Mouse (Mus musculus) spleen, postnatal 4 days (tissue): ENCODE measurements around the gene Gm10681.
"Not testable (repeated sequence)": the region's sequence is repeated elsewhere in the genome, so short reads cannot be mapped to it uniquely, and the experiment has no call there.

Experiments used
- DNase-seq, 2 experiments: peaks; one replicate each; pipeline ENCODE4 v3.0.0; 2022; ENCODE audit warnings: low spot score in 2 of 2

Gene Gm10681

DNA sequence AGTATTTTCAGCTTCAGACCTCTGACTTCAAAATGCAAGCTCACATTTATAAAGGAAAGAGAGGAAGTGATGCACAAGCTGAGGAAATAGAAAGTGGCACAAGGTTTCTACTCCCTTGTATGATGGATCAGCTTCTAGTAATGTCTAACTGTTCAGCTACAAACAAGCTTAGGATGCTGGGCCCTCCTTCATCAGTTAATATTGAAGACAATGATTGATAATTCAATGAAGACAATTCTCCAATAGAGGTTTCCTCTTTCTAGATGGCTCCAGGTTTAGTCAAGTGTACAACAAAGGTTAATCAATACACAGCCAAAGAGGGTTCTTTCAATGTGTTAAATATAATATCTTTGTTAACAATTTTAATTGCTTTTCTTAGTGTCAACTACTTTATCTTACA lies at the start of gene Gm10681:
Gene Gm10681 (minus strand): TSS at position 101 of the 400 bp plus-strand sequence.
- DNase-seq = no peak

DNA sequence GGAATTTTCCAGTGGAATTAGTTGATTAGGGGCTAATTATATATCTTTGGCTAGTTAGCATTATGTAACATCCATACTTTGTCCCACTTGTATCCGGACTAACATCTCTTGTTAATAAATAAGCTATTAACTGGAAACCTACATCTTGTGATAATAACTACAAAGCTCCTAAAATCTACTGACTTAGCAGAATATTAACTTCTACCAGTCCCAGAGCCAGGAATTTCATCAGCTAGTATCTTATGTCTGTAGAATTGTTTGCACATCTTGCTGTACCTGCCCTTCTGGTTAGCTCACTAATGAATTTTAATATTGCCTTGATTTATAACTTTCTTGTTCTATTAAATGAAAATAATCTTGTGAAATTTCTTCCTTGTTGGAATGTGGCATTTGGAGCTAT lies 46.5 kb upstream of the Gm10681 start:
- DNase-seq = no peak

- no peak for DNase-seq
Measured at GRCm38 (mm10) chr3:98630152-98630551, 41.5 kb upstream of the Gm10681 start, which contains the start of gene Hsd3b5. Hsd3b5 (minus strand) TSS chr3:98630252.

DNA sequence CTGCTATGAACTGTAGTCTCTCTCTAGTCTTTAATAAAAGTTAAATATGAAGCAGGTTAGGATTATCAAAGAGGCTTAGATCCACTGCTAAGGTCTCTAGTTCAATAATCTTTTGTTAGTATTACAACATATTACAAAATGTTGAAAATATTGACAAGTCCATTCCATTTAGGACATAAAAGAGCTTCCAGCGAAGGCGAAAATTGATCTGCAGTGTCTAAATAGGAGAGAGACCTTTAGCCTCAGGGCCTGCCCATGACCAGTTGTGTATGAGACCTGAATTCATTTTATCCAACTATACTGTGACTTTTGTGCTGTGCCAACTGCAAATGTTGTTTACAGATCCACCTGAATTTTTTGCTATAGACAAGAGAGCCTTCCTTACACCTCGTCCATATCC lies 41.0 kb upstream of the Gm10681 start:
- DNase-seq = no peak

DNA sequence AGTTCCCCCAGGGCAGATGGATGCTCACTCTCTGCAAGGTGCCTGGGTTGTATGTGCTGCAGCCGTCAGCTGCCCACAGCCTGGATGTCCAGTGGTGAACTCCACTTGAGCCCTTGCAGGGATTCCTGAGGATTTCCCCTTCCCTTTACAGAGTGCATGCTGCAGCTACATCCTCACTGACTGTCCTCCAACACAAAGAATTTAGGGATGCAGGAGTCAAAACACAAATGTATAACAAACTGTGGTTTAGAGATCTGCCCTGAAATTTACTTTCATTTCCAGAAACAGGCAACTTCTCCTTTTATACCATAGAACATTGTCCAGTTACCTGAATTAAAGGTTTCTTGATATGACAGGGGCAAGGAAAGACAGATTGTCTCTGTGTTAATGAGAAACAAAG lies 28.2 kb upstream of the Gm10681 start:
- not testable (repeated sequence) for DNase-seq

- not testable (repeated sequence) for DNase-seq
Measured at GRCm38 (mm10) chr3:98616244-98616643, 27.6 kb upstream of the Gm10681 start.

DNA sequence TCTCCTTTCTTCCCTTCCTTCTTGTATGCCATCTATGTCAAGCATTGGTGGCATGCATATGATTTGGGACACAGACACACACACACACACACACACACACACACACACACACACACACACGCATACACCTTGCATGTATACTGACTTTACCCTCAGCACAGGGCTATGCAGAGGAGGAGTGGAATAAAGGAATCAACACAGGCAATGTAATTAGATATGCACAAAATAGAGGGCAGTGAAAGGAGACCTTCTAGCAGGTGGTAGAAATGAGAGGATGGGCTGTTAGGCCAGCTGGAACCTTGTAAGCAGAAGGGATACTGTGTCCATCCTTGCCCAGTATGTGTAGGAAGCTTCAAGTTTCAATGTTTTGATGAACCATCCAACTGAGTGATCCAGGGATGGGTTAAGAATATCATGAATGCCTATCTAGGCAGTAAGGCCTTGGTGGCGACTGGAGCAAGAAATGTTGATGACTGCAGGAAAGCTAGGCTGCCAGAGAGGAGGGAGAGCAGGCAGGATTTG lies 25.9 kb upstream of the Gm10681 start:
- DNase-seq = not testable (repeated sequence)

DNA sequence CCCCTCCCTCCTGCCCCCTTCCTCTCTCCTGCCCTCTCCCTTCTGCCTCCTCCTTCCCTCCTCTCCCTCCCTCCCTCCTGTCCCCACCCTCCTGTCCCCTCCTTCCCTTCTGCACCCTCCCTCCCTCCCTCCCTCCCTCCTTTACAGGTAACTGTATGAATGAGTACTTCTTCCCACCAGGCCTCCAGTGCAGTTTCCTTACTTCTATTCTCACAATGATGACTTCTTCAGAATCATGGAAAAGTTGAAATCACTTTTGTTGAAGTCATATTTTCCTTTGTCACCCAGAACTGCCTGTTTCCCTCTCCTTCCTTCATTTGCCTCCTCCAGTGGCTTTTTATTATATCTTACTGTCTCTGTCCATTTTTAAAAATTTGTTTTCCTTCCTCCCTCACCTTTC lies 25.4 kb upstream of the Gm10681 start:
- no peak for DNase-seq

DNA sequence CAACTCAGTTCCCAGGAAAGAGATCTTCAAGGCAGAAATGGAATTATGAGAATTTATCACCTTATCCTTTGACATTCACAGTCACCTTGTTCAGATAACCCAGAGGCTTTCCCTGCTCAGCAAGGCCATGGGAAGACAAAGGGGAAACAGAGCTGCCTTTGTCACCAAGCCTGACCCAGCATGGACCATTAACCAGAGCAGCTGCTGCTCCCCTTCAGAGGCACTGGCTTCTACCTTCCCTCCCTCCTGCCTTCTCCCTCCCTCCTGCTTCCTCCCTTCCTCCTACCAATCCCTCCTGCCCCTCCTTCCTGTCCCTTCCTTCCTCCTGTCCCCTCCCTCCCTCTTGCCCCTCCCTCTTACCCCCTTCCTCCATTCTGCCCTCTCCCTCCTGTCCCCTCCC lies 24.9 kb upstream of the Gm10681 start:
- not testable (repeated sequence) for DNase-seq

- no peak for DNase-seq
Measured at GRCm38 (mm10) chr3:98587721-98588120, 886 bp downstream of the Gm10681 start.

GRCm38 (mm10) chr3:98582622-98583021 lies 6.0 kb downstream of the Gm10681 start:
- DNase-seq = not testable (repeated sequence)

DNA sequence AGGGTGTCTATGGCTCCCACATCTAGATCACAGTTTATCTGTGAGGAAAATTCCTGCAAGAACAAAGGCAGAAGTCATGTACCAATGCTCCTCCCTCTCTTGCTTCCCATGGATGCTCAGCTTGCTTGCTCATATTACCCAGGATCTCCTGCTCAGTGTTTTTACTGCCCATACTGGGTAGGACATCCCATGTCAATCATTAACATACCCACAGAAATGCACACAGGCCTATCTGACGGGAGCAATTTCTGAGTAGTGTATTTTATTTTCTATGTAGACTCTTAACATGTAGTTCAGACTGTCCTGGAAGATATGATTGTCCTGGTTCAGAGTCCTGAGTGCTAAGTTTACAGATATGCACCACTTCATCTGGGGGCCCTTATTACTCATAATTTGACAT lies 6.4 kb downstream of the Gm10681 start:
- DNase-seq = not testable (repeated sequence)

DNA sequence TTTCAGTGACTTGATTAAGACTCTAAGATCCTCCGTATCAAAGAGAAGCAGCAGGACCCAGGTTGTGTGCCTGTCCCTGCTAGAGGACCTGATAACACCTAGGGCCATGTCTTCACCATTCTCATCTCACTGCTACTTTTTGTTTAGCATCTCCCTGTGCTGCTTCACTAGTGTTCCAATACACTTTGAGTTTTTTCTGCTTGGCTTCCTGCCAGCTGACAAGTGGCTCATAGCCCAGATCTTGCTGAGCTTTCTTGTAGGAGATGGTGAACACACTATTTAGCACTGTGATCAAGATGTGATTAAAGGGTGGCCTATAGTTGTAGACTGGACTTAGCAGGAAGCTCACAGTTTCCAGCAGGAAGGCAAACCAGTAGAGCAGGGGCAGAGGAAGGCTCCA lies 7.6 kb downstream of the Gm10681 start:
- DNase-seq = not testable (repeated sequence)

- not testable (repeated sequence) for DNase-seq
Measured at GRCm38 (mm10) chr3:98567717-98568116, 20.9 kb downstream of the Gm10681 start.

- DNase-seq = not testable (repeated sequence)
Measured at GRCm38 (mm10) chr3:98564894-98565293, 23.7 kb downstream of the Gm10681 start.

- not testable (repeated sequence) for DNase-seq
Measured at GRCm38 (mm10) chr3:98563831-98564230, 24.8 kb downstream of the Gm10681 start.

DNA sequence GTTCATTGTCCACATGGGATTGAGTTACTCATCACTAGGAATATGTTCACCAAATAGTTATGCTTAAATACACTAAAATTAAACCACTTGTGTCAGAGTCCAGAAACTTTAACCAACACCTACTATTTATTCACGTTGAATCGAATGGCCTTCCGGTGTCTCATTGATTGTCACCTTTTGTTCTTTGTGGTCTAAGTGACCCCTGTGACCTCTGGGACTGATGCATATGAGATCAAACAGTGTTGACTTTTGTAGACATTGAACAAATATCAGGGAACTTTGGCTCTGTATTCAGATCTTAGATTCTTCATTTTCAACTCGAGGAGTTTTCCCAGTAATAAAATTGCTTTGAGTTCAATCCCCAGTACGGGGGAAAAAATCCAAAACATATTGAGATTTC lies 27.9 kb downstream of the Gm10681 start:
- DNase-seq = not testable (repeated sequence)

DNA sequence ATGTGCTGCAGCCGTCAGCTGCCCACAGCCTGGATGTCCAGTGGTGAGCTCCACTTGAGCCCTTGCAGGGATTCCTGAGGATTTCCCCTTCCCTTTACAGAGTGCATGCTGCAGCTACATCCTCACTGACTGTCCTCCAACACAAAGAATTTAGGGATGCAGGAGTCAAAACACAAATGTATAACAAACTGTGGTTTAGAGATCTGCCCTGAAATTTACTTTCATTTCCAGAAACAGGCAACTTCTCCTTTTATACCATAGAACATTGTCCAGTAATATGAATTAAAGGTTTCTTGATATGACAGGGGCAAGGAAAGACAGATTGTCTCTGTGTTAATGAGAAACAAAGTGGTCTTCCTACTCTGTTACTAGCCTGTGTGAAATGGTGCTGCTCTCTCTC lies 37.8 kb downstream of the Gm10681 start:
- DNase-seq = not testable (repeated sequence)

DNA sequence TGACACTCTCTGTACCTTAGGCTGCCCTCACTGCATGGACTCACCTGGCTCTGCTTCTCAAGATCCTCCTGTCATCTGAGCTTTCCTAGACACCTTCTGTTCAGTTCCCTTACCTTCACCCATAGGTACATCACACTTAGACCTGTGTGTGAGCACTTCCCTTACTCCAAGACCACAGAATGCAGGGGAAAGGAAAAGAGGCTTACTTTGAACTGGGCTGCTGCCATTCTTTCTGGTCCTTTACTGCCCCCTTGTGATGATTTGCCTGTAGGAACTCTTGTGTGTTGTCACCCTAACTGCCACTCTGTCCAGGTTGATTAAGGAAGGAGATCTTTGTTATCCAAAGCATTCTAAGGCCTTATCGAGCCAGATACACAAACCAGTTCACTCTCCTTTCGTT lies 38.4 kb downstream of the Gm10681 start:
- not testable (repeated sequence) for DNase-seq

DNA sequence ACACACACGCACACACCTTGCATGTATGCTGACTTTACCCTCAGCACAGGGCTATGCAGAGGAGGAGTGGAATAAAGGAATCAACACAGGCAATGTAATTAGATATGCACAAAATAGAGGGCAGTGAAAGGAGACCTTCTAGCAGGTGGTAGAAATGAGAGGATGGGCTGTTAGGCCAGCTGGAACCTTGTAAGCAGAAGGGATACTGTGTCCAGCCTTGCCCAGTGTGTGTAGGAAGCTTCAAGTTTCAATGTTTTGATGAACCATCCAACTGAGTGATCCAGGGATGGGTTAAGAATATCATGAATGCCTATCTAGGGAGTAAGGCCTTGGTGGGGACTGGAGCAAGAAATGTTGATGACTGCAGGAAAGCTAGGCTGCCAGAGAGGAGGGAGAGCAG lies 40.1 kb downstream of the Gm10681 start:
- not testable (repeated sequence) for DNase-seq

DNA sequence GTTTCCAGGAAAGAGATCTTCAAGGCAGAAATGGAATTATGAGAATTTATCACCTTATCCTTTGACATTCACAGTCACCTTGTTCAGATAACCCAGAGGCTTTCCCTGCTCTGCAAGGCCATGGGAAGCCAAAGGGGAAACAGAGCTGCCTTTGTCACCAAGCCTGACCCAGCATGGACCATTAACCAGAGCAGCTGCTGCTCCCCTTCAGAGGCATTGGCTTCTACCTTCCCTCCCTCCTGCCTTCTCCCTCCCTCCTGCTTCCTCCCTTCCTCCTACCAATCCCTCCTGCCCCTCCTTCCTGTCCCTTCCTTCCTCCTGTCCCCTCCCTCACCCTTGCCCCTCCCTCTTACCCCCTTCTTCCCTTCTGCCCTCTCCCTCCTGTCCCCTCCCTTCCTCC lies 41.0 kb downstream of the Gm10681 start:
- DNase-seq = not testable (repeated sequence)

DNA sequence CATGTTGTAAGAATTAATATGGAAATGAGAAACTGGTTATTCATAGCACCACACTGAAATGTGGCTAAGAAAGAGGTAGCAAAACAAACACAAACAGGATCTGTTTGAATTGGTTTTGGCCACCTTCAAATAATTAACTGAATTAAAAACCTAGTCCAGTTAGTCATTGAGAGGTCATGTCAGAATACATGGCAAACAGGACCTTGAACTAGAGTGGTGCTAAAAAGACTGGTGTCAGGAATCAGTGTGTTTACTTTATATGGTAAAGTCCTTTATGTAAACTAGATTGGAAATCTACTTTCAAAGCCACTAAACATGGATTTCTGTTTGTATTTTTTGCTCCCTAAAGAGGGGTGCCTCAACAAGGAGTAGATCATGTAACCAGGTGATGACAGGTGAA lies 63.6 kb downstream of the Gm10681 start:
- DNase-seq = not testable (repeated sequence)

- not testable (repeated sequence) for DNase-seq
Measured at GRCm38 (mm10) chr3:98524552-98524951, 64.1 kb downstream of the Gm10681 start.

GRCm38 (mm10) chr3:98522779-98523178 lies 65.8 kb downstream of the Gm10681 start:
- not testable (repeated sequence) for DNase-seq
